In genomic region chr7:80412279-80412678, GRCm38 (mm10) we compare ENCODE assay signal across 20 mouse cellular contexts. TPM values are rescaled to one million over a fixed set of nuclear protein-coding genes. Genes with fewer than 3 reads are reported as not detected.
DNase-seq lines count a peak whose midpoint lies in the region; ATAC-seq lines count a peak whose summit lies in the region.
"Had no signal": no experiment of that assay in that cellular context is flagged by ENCODE, and none has a peak within 500 bp of the region (broad histone marks: within the 10 kb centered on the region; RNA-seq: fewer than 3 reads in every experiment).

No protein-coding gene starts in this region.

- WGBS in forebrain, embryonic 14.5 days = 30% methylated on average over 10 of the region's 10 CpGs
- WGBS in forebrain, embryonic 10.5 days = 78% methylated on average over 10 of the region's 10 CpGs
- 67% methylated on average over 10 of the region's 10 CpGs for WGBS in kidney, embryonic 16.5 days

- ATAC-seq in forebrain, embryonic 14.5 days = no peak
- ATAC-seq in kidney, embryonic 16.5 days (ENCODE audit: low FRiP score, low TSS enrichment) = no peak
- ATAC-seq: midbrain, embryonic 15.5 days had no signal

- no peaks in the 10 kb centered on the region for H3K4me1 ChIP-seq in forebrain, embryonic 14.5 days (ENCODE audit: control insufficient read depth, insufficient read depth, low read length)
- 0 out of 2 replicates have a peak, but pooled peaks cover 6% of the 10 kb centered on the region for H3K4me1 ChIP-seq in forebrain, embryonic 10.5 days
- H3K4me1 ChIP-seq in kidney, embryonic 16.5 days (ENCODE audit: insufficient read depth, low read length) = peaks cover 6% of the 10 kb centered on the region; the same call in 1 of the 2 replicates
- H3K4me1 ChIP-seq: midbrain, embryonic 15.5 days had no signal

- intact Hi-C loops in left cerebral cortex, postnatal 36 days (cut with DNase I) = no loop called here

- no peak overlapping the region for H3K9ac ChIP-seq in forebrain, embryonic 14.5 days (ENCODE audit: low read length)
- no peak overlapping the region for H3K9ac ChIP-seq in kidney, embryonic 16.5 days (replicated peaks; ENCODE audit: low read length)
- H3K9ac ChIP-seq: embryonic facial prominence, embryonic 12.5 days; heart, embryonic 13.5 days; lung, embryonic 15.5 days; midbrain, embryonic 15.5 days had no signal

- no peak overlapping the region for H3K27ac ChIP-seq in forebrain, embryonic 14.5 days (ENCODE audit: low read depth, low read length)
- no peak overlapping the region for H3K27ac ChIP-seq in forebrain, embryonic 10.5 days
- H3K27ac ChIP-seq in kidney, embryonic 16.5 days (ENCODE audit: low read length) = no peak overlapping the region
- H3K27ac ChIP-seq: embryonic facial prominence, embryonic 12.5 days; heart, embryonic 13.5 days; lung, embryonic 15.5 days; midbrain, embryonic 15.5 days; stomach, postnatal 0 days had no signal

- no peaks in the 10 kb centered on the region for H3K9me3 ChIP-seq in forebrain, embryonic 14.5 days (replicated peaks; ENCODE audit: control insufficient read depth, low read length)
- H3K9me3 ChIP-seq in forebrain, embryonic 10.5 days = no peaks in the 10 kb centered on the region
- H3K9me3 ChIP-seq in kidney, embryonic 16.5 days (ENCODE audit: low read length) = no peaks in the 10 kb centered on the region
- H3K9me3 ChIP-seq: embryonic facial prominence, embryonic 12.5 days; heart, embryonic 13.5 days; lung, embryonic 15.5 days; midbrain, embryonic 15.5 days had no signal

- H3K4me3 ChIP-seq in forebrain, embryonic 14.5 days (ENCODE audit: low read depth, low read length) = no peak overlapping the region
- no peak overlapping the region for H3K4me3 ChIP-seq in forebrain, embryonic 10.5 days
- H3K4me3 ChIP-seq in kidney, embryonic 16.5 days (ENCODE audit: low read length) = no peak overlapping the region
- H3K4me3 ChIP-seq: embryonic facial prominence, embryonic 12.5 days; heart, embryonic 13.5 days; lung, embryonic 15.5 days; midbrain, embryonic 15.5 days had no signal

- H3K4me2 ChIP-seq in forebrain, embryonic 14.5 days (ENCODE audit: low read length) = no peak overlapping the region
- H3K4me2 ChIP-seq in kidney, embryonic 16.5 days (replicated peaks; ENCODE audit: low read depth, low read length) = no peak overlapping the region
- H3K4me2 ChIP-seq: embryonic facial prominence, embryonic 12.5 days; heart, embryonic 13.5 days; liver, embryonic 11.5 days; lung, embryonic 15.5 days; midbrain, embryonic 15.5 days had no signal

- DNase-seq in forebrain, embryonic 14.5 days (ENCODE audit: low spot score) = peak; percentile 23
- no peak for DNase-seq in forebrain, embryonic 10.5 days (ENCODE audit: extremely low spot score, low spot score)
- peak; percentile 93 for DNase-seq in brain, adult 2 months (ENCODE audit: low read depth, low spot score)
- peak; percentile 87 for DNase-seq in layer of hippocampus, adult 9-11 months
- DNase-seq in left cerebral cortex, postnatal 36 days (ENCODE audit: low spot score in 2 of 2) = peak; percentile 79 to 81
- DNase-seq in spleen, postnatal 10 days (ENCODE audit: low spot score in 2 of 2) = no peak
- no peak for DNase-seq in adrenal gland, adult (ENCODE audit: inconsistent age in 2 of 2, low spot score in 1 of 2)
- DNase-seq: cerebellum, adult 11-12 months; gastrocnemius, postnatal 36 days; heart, postnatal 4 days; spleen, adult 18-20 months; thymus, postnatal 36 days had no signal

- no peaks in the 10 kb centered on the region for H3K27me3 ChIP-seq in forebrain, embryonic 14.5 days (replicated peaks; ENCODE audit: control insufficient read depth, insufficient read depth, low read length)
- no peaks in the 10 kb centered on the region for H3K27me3 ChIP-seq in forebrain, embryonic 10.5 days (ENCODE audit: poor library complexity, severe bottlenecking)
- H3K27me3 ChIP-seq in kidney, embryonic 16.5 days (ENCODE audit: insufficient read depth, low read length) = no peaks in the 10 kb centered on the region
- H3K27me3 ChIP-seq: CH12.LX; embryonic facial prominence, embryonic 12.5 days; heart, embryonic 13.5 days; lung, embryonic 15.5 days; midbrain, embryonic 15.5 days had no signal

- no peaks in the 10 kb centered on the region for H3K36me3 ChIP-seq in forebrain, embryonic 14.5 days (ENCODE audit: control insufficient read depth, insufficient read depth, low read length)
- H3K36me3 ChIP-seq in forebrain, embryonic 10.5 days (replicated peaks) = no peaks in the 10 kb centered on the region
- H3K36me3 ChIP-seq in kidney, embryonic 16.5 days (ENCODE audit: insufficient read depth, low read length) = no peaks in the 10 kb centered on the region
- H3K36me3 ChIP-seq: embryonic facial prominence, embryonic 12.5 days; heart, embryonic 13.5 days; lung, embryonic 15.5 days; midbrain, embryonic 15.5 days had no signal

RNA-seq across cellular contexts. Expression of gene Furin, which starts 7.0 kb away (rescaled TPM):
- 3.9 and 4.1 TPM in 2 replicates for polyA plus RNA-seq in forebrain, embryonic 14.5 days (2014; fragmentation: Nextera tagmentation; extraction: Ambion mirVana)
- 3.3 and 3.9 TPM in 2 replicates for polyA plus RNA-seq in forebrain, embryonic 10.5 days (2016; fragmentation: Nextera tagmentation; extraction: Ambion mirVana)
- total RNA-seq in left cerebral cortex, postnatal 36 days (2021) = 10 to 100 TPM; 30.7 to 38.5 TPM
- polyA plus RNA-seq in kidney, embryonic 16.5 days (2015; fragmentation: Nextera tagmentation; extraction: Ambion mirVana) = 13.4 and 13.7 TPM in 2 replicates

RNA-seq across cellular contexts. Expression of gene Fes, which starts 24.5 kb away (rescaled TPM):
- polyA plus RNA-seq in forebrain, embryonic 14.5 days (2014; fragmentation: Nextera tagmentation; extraction: Ambion mirVana) = 2.4 and 3.5 TPM in 2 replicates
- polyA plus RNA-seq in forebrain, embryonic 10.5 days (2016; fragmentation: Nextera tagmentation; extraction: Ambion mirVana) = 7.2 and 9.2 TPM in 2 replicates
- total RNA-seq in left cerebral cortex, postnatal 36 days (2021) = 1 to 10 TPM; 6.0 to 7.1 TPM
- 16.8 and 18.3 TPM in 2 replicates for polyA plus RNA-seq in kidney, embryonic 16.5 days (2015; fragmentation: Nextera tagmentation; extraction: Ambion mirVana)

RNA-seq across cellular contexts. Expression of gene Man2a2, which starts 41.1 kb away (rescaled TPM):
- polyA plus RNA-seq in forebrain, embryonic 14.5 days (2014; fragmentation: Nextera tagmentation; extraction: Ambion mirVana) = 7.6 and 10.5 TPM in 2 replicates
- polyA plus RNA-seq in forebrain, embryonic 10.5 days (2016; fragmentation: Nextera tagmentation; extraction: Ambion mirVana) = 17.0 and 17.8 TPM in 2 replicates
- 100 to 1,000 TPM; 128 to 158 TPM for total RNA-seq in left cerebral cortex, postnatal 36 days (2021)
- 16.6 and 19.1 TPM in 2 replicates for polyA plus RNA-seq in kidney, embryonic 16.5 days (2015; fragmentation: Nextera tagmentation; extraction: Ambion mirVana)

Comparison
In these comparisons a context has a peak if more than half of its experiments do, and no peak if none do; other contexts are left out.
1. DNase-seq: peak in forebrain, embryonic 14.5 days (single experiment), brain, adult 2 months (single experiment), layer of hippocampus, adult 9-11 months (single experiment) and left cerebral cortex, postnatal 36 days (2 of 2); none in forebrain, embryonic 10.5 days (single experiment), spleen, postnatal 10 days (0 of 2) and adrenal gland, adult (0 of 2).